Mouse (Mus musculus): Measurements from ENCODE around the gene Pitpnm1. TPM values are rescaled to one million over a fixed set of nuclear protein-coding genes. Genes with fewer than 3 reads are reported as not detected.
A peak's percentile ranks its signal among the peaks of the same experiment; 100 is the strongest.
"Not testable (repeated sequence)": the region's sequence is repeated elsewhere in the genome, so short reads cannot be mapped to it uniquely, and the experiment has no call there.

Pitpnm1 gene
- polyA plus RNA-seq, 1 experiment = 14.8 TPM

DNA sequence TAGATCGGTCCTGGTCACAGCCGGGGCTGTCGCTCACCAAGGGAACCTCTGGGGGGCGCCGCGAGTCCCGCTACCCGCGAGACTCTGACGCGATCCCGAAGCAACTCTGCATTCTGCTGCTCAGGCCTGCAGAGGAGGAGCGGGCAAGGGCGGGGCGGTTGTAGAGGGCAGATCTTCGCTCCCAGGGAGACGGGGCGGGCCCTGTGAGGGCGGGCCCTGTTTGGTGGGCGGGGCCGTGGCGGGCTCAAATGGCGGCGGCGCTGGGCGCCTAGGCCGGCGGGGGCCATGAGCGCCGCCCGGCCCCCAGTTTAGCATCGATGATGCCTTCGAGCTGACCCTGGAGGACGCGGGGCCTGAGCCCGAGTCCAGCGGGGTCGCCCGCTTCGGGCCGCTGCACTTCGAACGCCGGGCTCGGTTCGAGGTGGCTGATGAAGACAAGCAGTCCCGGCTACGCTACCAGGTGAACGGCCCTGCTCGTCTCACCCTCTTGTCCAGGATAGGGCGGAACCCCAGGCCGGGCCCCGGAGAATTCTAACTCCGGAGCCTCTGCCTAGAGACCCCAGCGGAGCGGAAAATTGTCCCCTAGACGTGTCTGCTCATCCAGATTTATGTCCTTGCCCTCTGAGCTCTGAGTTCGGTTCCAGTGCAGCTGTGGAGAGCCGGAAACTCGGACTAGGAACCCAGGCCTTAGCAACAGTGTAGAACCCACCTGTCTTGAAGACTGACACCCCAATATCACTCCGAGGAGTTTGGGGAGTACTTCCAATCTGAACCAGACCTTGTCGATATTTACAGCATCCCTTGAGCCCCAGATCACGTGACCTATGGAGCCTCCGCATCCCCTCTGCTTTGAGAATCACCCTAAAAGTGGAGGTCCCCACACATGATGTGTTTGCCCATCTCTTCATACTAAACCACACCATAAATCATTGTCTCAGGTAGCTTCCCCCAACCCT, 26.2 kb downstream of the Pitpnm1 start, which contains the start of gene Aip:
TSS of gene Aip (minus strand) at position 118 of the 956 bp plus-strand sequence.
- H3K4me1 ChIP-seq (ENCODE audit: control insufficient read depth, insufficient read depth, insufficient read length, low read length) = peaks cover 8% of the 10 kb centered on the region

DNA sequence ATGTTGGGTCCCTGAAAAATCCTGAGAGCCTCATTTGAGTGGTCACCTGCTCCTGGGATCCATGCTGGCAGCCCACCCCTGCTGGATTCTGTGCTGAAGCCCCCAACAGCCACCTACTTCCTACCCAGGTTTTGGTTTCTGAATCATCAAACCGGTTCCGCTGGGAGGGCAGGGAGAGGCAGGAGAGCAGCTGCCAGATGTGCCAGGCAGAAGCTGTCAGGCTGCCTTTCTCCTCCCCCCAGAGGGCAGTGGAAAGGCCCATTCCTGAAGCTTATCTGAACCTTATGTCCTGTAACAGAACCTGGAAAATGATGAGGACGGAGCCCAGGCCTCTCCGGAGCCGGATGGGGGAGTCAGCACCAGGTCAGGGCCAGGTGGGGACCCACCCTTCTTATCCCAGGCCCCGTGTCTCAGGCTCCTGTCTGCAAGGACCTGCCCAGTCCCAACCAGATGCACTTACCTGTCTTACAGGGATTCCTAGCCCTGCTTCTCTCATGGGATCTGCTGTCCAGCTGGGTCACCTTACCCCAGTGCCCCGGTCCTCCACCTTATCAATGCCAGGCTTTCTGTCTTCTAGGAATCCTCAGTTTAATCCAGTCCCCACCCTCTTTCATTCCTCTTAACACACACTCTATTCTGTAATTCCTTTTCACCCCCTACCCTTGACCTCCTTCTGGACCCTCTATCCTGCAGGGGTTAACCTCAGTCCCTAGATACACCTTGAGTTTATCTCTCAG, 27.1 kb downstream of the Pitpnm1 start:
- peak overlapping the region; percentile 92 for H3K4me3 ChIP-seq (ENCODE audit: insufficient read depth, low read depth, low read length)
- H3K4me1 ChIP-seq (ENCODE audit: control insufficient read depth, insufficient read depth, insufficient read length, low read length) = peaks cover 8% of the 10 kb centered on the region
- no peak overlapping the region for H3K27ac ChIP-seq (replicated peaks; ENCODE audit: low read depth, low read length)

More for the DNA sequence above, 26.2 kb downstream of the Pitpnm1 start, which contains the start of gene Aip:
- Histone ChIP-seq H3K27ac (replicated peaks; ENCODE audit: low read depth, low read length) (peak within 1 kb of the TSS; percentile 63), H3K4me3 (ENCODE audit: insufficient read depth, low read depth, low read length) (peak within 1 kb of the TSS; percentile 92)

GRCm38 (mm10) chr19:4129462-4129861, 29.7 kb downstream of the Pitpnm1 start:
- H3K4me1 ChIP-seq (ENCODE audit: control insufficient read depth, insufficient read depth, insufficient read length, low read length) = peaks cover 8% of the 10 kb centered on the region
- H3K27ac ChIP-seq (replicated peaks; ENCODE audit: low read depth, low read length) = no peak overlapping the region
- H3K4me3 ChIP-seq (ENCODE audit: insufficient read depth, low read depth, low read length) = no peak overlapping the region

DNA sequence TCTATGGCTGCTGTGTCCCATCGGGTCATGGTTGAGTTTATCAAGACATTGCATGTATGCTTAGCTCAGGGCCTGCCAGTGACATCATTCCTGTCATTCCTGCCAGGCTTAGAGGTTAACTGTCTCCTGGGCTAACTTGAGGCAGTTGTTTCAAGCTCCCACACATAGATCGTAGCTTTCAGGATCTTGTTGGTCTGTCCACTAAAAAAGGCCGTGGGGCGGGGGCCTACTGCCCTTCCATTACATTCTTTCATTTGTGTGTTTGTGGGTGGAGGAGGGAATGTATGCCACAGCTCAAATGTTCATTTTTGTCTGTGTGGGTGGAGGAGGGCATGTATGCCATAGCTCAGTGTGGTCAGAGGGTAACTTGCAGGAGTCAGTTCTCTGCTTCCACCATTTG, 30.3 kb downstream of the Pitpnm1 start:
- Histone ChIP-seq H3K27ac (replicated peaks; ENCODE audit: low read depth, low read length) (no peak overlapping the region), H3K4me1 (ENCODE audit: control insufficient read depth, insufficient read depth, insufficient read length, low read length) (peaks cover 13% of the 10 kb centered on the region), H3K4me3 (ENCODE audit: insufficient read depth, low read depth, low read length) (no peak overlapping the region)

DNA sequence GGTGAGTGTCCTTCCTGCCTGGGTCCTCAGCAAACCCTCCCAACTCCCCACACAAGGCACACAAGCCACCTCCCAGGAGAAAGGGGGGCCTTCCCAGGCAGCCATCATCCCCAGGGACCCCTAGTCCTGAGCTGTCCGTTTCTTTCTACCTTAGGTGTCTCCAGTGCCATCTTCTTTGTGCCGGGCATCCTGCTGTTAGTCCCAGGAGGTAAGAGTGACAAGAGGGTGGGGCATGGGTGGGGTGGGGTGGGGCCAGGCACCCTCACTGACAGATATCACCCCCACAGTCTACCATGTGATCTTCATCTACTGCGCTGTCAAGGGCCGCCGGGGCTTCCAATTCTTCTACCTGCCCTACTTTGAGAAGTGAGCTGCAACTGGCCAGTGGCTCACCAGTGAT, 31.3 kb downstream of the Pitpnm1 start:
- peaks cover 15% of the 10 kb centered on the region for H3K4me1 ChIP-seq (ENCODE audit: control insufficient read depth, insufficient read depth, insufficient read length, low read length)
- H3K27ac ChIP-seq (replicated peaks; ENCODE audit: low read depth, low read length) = no peak overlapping the region
- H3K4me3 ChIP-seq (ENCODE audit: insufficient read depth, low read depth, low read length) = no peak overlapping the region

DNA sequence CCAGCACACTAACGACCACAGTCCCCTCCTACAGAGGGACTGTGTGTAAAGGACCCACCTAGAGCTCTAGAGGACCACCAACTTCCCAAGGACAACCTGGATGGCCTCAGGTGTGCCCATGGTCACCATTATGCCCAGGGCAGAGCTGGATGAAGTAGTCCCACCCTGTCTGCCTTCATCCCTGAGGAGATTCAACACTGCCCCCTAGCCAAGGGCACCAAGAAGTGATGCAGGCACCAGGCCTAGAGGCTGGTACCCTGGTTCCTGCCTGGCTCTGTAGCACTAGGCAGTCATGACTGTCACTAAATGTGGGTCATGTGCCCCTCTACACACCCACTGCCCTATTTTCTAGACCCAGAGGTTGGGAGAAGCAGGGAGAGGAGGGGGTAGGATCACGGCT, 32.0 kb downstream of the Pitpnm1 start:
- H3K4me1 ChIP-seq (ENCODE audit: control insufficient read depth, insufficient read depth, insufficient read length, low read length) = peaks cover 15% of the 10 kb centered on the region
- no peak overlapping the region for H3K27ac ChIP-seq (replicated peaks; ENCODE audit: low read depth, low read length)
- no peak overlapping the region for H3K4me3 ChIP-seq (ENCODE audit: insufficient read depth, low read depth, low read length)

DNA sequence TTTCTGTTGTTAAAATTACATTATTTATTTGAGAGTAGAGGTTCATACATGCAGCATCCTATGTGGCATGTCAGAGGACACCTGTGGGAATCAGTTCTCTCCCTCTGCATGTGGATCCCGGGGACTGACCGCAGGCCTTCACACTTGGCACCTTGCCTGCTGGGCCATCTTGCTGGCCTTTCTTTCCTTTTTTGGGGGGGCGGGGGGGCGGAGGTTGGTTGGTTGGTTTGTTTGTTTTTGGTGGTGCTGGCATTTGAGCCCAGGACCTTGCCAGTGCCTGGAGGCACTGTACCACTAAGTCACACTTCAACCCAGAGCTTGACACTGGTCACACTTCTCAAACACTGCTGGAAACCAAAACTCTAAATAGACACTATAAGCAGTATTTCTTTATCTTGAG, 34.6 kb downstream of the Pitpnm1 start:
- Histone ChIP-seq H3K4me3 (ENCODE audit: insufficient read depth, low read depth, low read length) (no peak overlapping the region), H3K4me1 (ENCODE audit: control insufficient read depth, insufficient read depth, insufficient read length, low read length) (peaks cover 7% of the 10 kb centered on the region), H3K27ac (replicated peaks; ENCODE audit: low read depth, low read length) (no peak overlapping the region)

GRCm38 (mm10) chr19:4135229-4135962, 35.6 kb downstream of the Pitpnm1 start:
- not testable (repeated sequence) for H3K4me1 ChIP-seq (ENCODE audit: control insufficient read depth, insufficient read depth, insufficient read length, low read length); H3K4me3 ChIP-seq (ENCODE audit: insufficient read depth, low read depth, low read length)
- peak overlapping the region; percentile 76 for H3K27ac ChIP-seq (replicated peaks; ENCODE audit: low read depth, low read length)

DNA sequence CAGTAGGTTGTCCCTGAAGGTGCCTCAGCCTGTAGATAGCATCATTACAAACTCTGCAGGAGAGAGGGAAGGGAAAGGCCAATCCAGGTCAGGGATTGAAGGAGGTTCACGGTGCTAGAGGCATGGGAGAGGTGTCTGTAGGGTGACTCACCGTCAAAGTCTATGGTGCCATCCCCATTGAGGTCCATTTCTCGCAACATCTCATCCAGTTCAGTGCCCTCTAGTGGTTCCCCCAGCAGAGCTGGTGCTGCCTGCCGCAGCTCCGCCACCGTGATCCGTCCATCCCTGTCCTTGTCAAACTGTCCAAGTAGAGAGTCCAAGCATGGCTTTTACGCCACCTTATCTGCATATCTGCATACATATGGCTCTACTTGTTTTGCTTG, 36.2 kb downstream of the Pitpnm1 start:
- not testable (repeated sequence) for H3K4me1 ChIP-seq (ENCODE audit: control insufficient read depth, insufficient read depth, insufficient read length, low read length); H3K27ac ChIP-seq (replicated peaks; ENCODE audit: low read depth, low read length); H3K4me3 ChIP-seq (ENCODE audit: insufficient read depth, low read depth, low read length)

GRCm38 (mm10) chr19:4136463-4136862, 36.7 kb downstream of the Pitpnm1 start:
- no peak overlapping the region for H3K4me3 ChIP-seq (ENCODE audit: insufficient read depth, low read depth, low read length)
- H3K27ac ChIP-seq (replicated peaks; ENCODE audit: low read depth, low read length) = no peak overlapping the region
- peaks cover 7% of the 10 kb centered on the region for H3K4me1 ChIP-seq (ENCODE audit: control insufficient read depth, insufficient read depth, insufficient read length, low read length)

DNA sequence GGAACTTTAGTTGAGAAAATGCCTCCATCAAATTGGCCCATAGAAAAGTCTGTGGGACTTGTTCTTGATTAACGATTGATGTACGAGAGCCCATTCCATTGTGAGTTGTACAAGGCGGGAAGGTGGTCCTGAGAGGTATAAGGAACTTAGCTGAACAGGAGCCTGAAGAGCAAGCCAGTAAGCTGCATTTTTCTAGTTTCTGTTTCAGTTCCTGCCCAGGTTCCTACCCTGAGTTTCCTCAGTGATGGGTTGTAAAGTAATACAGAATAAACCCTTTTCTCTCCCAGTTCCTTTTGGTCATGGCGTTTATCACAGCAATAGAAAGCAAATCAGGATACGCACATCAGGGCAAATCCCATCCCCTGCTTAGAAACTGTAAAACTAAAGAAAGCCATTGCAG, 38.1 kb downstream of the Pitpnm1 start:
- Histone ChIP-seq H3K4me3 (ENCODE audit: insufficient read depth, low read depth, low read length) (no peak overlapping the region), H3K4me1 (ENCODE audit: control insufficient read depth, insufficient read depth, insufficient read length, low read length) (peaks cover 14% of the 10 kb centered on the region), H3K27ac (replicated peaks; ENCODE audit: low read depth, low read length) (no peak overlapping the region)

DNA sequence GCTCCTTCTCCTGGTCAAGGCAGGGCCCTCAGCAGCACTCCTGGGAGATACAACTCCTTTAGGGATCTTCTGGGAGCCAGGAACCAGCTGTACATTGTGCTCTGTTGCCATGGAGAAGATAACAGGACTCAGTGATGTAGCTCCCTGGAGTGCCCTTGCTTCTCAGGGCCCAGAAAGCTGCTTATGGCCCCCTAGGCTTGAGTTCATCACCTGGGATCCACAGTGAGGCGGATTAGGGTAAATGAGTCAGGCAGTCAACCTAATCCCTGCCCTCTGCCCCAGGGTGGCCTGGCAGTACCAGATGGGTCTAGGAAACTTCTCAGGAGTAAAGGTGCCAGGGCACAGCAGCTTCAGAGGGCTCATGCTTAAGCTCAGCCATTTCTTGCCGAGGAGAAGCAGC, 39.6 kb downstream of the Pitpnm1 start, which contains the start of gene Gpr152:
TSS of gene Gpr152 (plus strand) at position 342 of the 400 bp plus-strand sequence.
- no peak within 1 kb of the TSS for H3K27ac ChIP-seq (replicated peaks; ENCODE audit: low read depth, low read length)
- peaks cover 25% of the 10 kb centered on the region for H3K4me1 ChIP-seq (ENCODE audit: control insufficient read depth, insufficient read depth, insufficient read length, low read length)

DNA sequence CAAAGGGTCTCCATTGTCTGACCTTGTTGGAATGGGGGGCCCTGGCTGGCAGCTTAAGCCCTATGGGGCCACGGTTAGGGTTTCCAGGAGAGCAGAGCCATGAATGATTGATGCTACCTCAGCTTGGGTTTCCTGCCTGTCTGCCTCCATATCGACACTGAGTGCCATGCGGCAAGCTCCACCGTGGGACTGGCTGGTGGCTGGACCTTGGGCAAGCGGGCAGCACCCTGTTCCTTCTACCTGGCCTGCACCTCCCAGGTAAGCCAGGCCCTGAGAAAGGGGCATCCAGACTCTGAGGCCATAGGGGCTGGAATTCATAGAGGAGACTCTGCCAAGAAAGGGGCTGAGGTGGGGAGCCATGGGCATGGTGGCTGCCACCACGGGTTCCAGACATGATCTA, 40.3 kb downstream of the Pitpnm1 start:
- H3K4me3 ChIP-seq (ENCODE audit: insufficient read depth, low read depth, low read length) = no peak overlapping the region

More for the DNA sequence above, 39.6 kb downstream of the Pitpnm1 start, which contains the start of gene Gpr152:
- no peak within 1 kb of the TSS for H3K4me3 ChIP-seq (ENCODE audit: insufficient read depth, low read depth, low read length)

GRCm38 (mm10) chr19:4142416-4143173, 42.8 kb downstream of the Pitpnm1 start:
- H3K4me1 ChIP-seq (ENCODE audit: control insufficient read depth, insufficient read depth, insufficient read length, low read length) = peaks cover 38% of the 10 kb centered on the region
- no peak overlapping the region for H3K4me3 ChIP-seq (ENCODE audit: insufficient read depth, low read depth, low read length)
- no peak overlapping the region for H3K27ac ChIP-seq (replicated peaks; ENCODE audit: low read depth, low read length)

More for the DNA sequence above, 40.3 kb downstream of the Pitpnm1 start:
- H3K27ac ChIP-seq (replicated peaks; ENCODE audit: low read depth, low read length) = no peak overlapping the region
- peaks cover 26% of the 10 kb centered on the region for H3K4me1 ChIP-seq (ENCODE audit: control insufficient read depth, insufficient read depth, insufficient read length, low read length)
